Mouse (Mus musculus): ENCODE measurements around the gene P2ry12. TPM values are rescaled to one million over a fixed set of nuclear protein-coding genes. Genes with fewer than 3 reads are reported as not detected.

The P2ry12 gene
- polyA plus RNA-seq, 1 experiment from 2014 or later: 0.63 TPM

DNA sequence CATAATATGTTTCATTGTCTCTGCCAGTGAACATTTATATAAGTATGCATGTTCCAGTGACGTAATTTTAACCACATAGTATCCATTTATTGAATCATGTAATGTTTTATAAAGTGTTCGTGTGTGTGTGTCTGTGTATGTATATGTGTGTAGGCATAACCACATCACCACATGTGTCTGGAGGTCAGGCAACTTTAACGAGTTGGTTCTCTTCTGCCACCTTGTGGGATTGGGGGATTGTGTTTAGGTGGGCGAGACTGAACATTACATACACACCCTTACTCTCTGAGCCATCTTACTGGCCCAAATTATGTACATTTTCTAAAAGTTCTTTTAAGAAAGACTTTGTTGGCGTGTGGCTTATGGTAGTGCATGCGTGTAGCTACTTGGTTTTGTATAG is 94.2 kb downstream of the P2ry12 start:
- H3K36me3 ChIP-seq (replicated peaks): no peaks in the 10 kb centered on the region
- no peaks in the 10 kb centered on the region for H3K9me3 ChIP-seq
- no peak overlapping the region for H3K27ac ChIP-seq
- 90% methylated on average over 6 of the region's 6 CpGs for WGBS
- no peak overlapping the region for H3K4me3 ChIP-seq
- H3K4me1 ChIP-seq: peaks cover 7% of the 10 kb centered on the region
- no peak for DNase-seq (ENCODE audit: extremely low spot score, low spot score)
- no peaks in the 10 kb centered on the region for H3K27me3 ChIP-seq (ENCODE audit: poor library complexity, severe bottlenecking)

GRCm38 (mm10) chr3:59167417-59168054 is 95.1 kb downstream of the P2ry12 start:
- 81% methylated on average over 2 of the region's 2 CpGs for WGBS
- H3K27me3 ChIP-seq (ENCODE audit: poor library complexity, severe bottlenecking): no peaks in the 10 kb centered on the region
- no peaks in the 10 kb centered on the region for H3K36me3 ChIP-seq (replicated peaks)
- no peaks in the 10 kb centered on the region for H3K9me3 ChIP-seq
- H3K4me3 ChIP-seq: no peak overlapping the region
- DNase-seq (ENCODE audit: extremely low spot score, low spot score): no peak
- peaks cover 7% of the 10 kb centered on the region for H3K4me1 ChIP-seq
- H3K27ac ChIP-seq: no peak overlapping the region

Other genes starting within 250 kb of the P2ry12 start
- gene Gpr171, start 161.1 kb downstream of the P2ry12 start, polyA plus RNA-seq (2016; fragmentation: Nextera tagmentation; extraction: Ambion mirVana): 1.6 TPM in 2 replicates
- gene P2ry14, start 109.3 kb downstream of the P2ry12 start, polyA plus RNA-seq (2016; fragmentation: Nextera tagmentation; extraction: Ambion mirVana): 1.9 and 2.4 TPM in 2 replicates
- gene Gpr87, start 67.8 kb downstream of the P2ry12 start, polyA plus RNA-seq (2016; fragmentation: Nextera tagmentation; extraction: Ambion mirVana): 0.17 and 0.20 TPM in 2 replicates
- gene P2ry13, start 52.0 kb downstream of the P2ry12 start, polyA plus RNA-seq (2016; fragmentation: Nextera tagmentation; extraction: Ambion mirVana): 0.52 and 0.67 TPM in 2 replicates
- gene Igsf10, start 81.5 kb upstream of the P2ry12 start, polyA plus RNA-seq (2016; fragmentation: Nextera tagmentation; extraction: Ambion mirVana): 2.3 and 2.6 TPM in 2 replicates